Mouse (Mus musculus): Measurements from ENCODE around the gene Gm10945. TPM values are rescaled to one million over a fixed set of nuclear protein-coding genes. Genes with fewer than 3 reads are reported as not detected.

The Gm10945 gene
- polyA plus RNA-seq (2012; rRNA removed) (not detected in 2 replicates), polyA plus RNA-seq (2014; fragmentation: Nextera tagmentation; extraction: Ambion mirVana) (not detected in 2 replicates)

DNA sequence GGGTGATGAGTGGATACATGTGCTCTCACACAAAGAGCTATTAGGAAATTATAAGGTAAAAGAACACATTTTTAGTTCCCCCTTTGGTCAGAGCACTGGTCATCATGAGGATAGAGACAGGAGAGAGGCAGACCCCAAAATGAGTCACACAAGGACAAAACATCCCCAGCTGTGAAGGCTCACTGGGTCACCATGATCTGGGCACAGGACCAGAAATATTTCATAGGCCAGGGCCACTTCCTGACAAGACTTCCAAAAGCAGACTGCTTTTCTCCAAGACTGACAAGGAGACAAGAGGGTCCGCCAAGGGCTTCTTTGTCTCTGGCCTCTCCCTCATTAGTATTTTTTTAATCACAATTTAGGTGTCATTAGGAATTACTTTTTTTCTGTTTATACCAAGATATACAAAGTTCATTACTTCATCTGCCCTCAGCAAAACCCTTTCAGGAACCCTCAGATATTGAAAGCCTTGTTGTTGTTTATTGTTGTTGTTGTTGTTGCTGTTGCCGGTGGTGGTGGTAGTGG is at the start of gene Gm10945:
TSS of gene Gm10945 (minus strand) at position 475 of the 525 bp plus-strand sequence.
- H3K27ac ChIP-seq: no peak within 1 kb of the TSS
- DNase-seq (ENCODE audit: low read depth in 3 of 3, low spot score in 3 of 3): no peak

DNA sequence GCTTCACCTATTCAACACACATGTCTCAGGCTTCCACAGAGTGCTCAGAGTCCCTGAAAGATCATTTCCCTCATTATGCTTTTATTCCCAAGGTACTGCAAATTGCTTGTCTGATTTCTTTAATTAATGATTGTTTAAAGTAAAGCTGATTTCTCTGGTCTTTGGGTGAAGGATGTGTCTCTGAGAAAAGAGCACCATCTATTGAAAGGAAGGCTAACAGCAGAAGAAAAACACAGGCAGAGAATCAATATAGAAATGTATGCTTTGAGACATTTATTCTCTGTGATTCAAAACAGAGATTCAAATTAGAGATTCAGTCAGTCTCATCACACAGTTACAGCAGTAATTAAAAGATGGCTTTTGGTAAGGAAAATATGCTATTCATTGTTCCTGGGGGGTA is 28.7 kb upstream of the Gm10945 start:
- no peak overlapping the region for H3K4me2 ChIP-seq (ENCODE audit: low read depth)
- no peaks in the 10 kb centered on the region for H3K36me3 ChIP-seq (replicated peaks; ENCODE audit: control insufficient read depth, insufficient read depth, low read depth)
- H3K9me3 ChIP-seq (ENCODE audit: control insufficient read depth, low read length): no peaks in the 10 kb centered on the region
- DNase-seq (ENCODE audit: low read depth in 3 of 3, low spot score in 3 of 3): no peak
- no peak for ATAC-seq (ENCODE audit: insufficient read depth)
- no peak overlapping the region for H3K9ac ChIP-seq (replicated peaks)
- no peaks in the 10 kb centered on the region for H3K4me1 ChIP-seq (replicated peaks; ENCODE audit: control insufficient read depth in 2 of 2, insufficient read depth in 2 of 2, low read length in 1 of 2)
- no peaks in the 10 kb centered on the region for H3K27me3 ChIP-seq (ENCODE audit: control insufficient read depth, insufficient read depth, low read length)
- H3K27ac ChIP-seq: no peak overlapping the region
- H3K4me3 ChIP-seq (ENCODE audit: insufficient read depth in 1 of 2, low read depth in 2 of 2, low read length in 2 of 2): no peak overlapping the region
- no peak for TF ChIP-seq EP300 (IDR thresholded peaks at IDR 0.05; ENCODE audit: low read depth)
- TF ChIP-seq CTCF (IDR thresholded peaks at IDR 0.05; ENCODE audit: low read depth): no peak

More for the DNA sequence above, at the start of gene Gm10945:
- no peak within 1 kb of the TSS for H3K9ac ChIP-seq (replicated peaks)
- H3K4me3 ChIP-seq (ENCODE audit: insufficient read depth in 1 of 2, low read depth in 2 of 2, low read length in 2 of 2): no peak within 1 kb of the TSS
- H3K9me3 ChIP-seq (ENCODE audit: control insufficient read depth, low read length): no peaks in the 10 kb centered on the region
- no peaks in the 10 kb centered on the region for H3K27me3 ChIP-seq (ENCODE audit: control insufficient read depth, insufficient read depth, low read length)
- H3K4me1 ChIP-seq (replicated peaks; ENCODE audit: control insufficient read depth in 2 of 2, insufficient read depth in 2 of 2, low read length in 1 of 2): no peaks in the 10 kb centered on the region
- no peak within 1 kb of the TSS for H3K4me2 ChIP-seq (ENCODE audit: low read depth)
- TF ChIP-seq EP300 (IDR thresholded peaks at IDR 0.05; ENCODE audit: low read depth): no peak
- no peak for TF ChIP-seq CTCF (IDR thresholded peaks at IDR 0.05; ENCODE audit: low read depth)
- H3K36me3 ChIP-seq (replicated peaks; ENCODE audit: control insufficient read depth, insufficient read depth, low read depth): no peaks in the 10 kb centered on the region
- ATAC-seq (ENCODE audit: insufficient read depth): no peak
- WGBS (ENCODE audit: insufficient replicate concordance): 75% methylated on average over 2 of the region's 2 CpGs

DNA sequence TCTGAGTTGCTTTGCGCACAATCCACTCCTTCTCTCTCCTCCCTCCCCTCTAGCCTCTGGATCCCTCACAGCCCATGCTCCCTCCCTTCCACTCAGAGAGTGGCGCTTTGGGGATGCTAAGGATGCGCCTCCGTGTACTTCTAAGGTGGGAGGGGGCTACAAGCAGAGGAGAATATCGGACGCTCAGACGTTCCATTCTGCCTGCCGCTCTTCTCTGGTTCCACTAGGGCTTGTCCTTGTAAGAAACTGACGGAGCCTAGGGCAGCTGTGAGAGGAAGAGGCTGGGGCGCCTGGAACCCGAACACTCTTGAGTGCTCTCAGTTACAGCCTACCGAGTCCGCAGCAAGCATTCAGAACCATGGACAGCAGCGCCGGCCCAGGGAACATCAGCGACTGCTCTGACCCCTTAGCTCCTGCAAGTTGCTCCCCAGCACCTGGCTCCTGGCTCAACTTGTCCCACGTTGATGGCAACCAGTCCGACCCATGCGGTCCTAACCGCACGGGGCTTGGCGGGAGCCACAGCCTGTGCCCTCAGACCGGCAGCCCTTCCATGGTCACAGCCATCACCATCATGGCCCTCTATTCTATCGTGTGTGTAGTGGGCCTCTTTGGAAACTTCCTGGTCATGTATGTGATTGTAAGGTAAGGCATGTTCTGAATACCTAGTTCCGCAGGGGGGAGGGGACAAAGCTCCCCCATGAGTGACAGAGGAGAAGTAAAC is 27.1 kb upstream of the Gm10945 start:
- Histone ChIP-seq H3K27ac (no peak overlapping the region), H3K4me1 (replicated peaks; ENCODE audit: control insufficient read depth in 2 of 2, insufficient read depth in 2 of 2, low read length in 1 of 2) (no peaks in the 10 kb centered on the region), H3K9me3 (ENCODE audit: control insufficient read depth, low read length) (no peaks in the 10 kb centered on the region), H3K27me3 (ENCODE audit: control insufficient read depth, insufficient read depth, low read length) (no peaks in the 10 kb centered on the region), H3K4me2 (ENCODE audit: low read depth) (no peak overlapping the region), H3K4me3 (ENCODE audit: insufficient read depth in 1 of 2, low read depth in 2 of 2, low read length in 2 of 2) (no peak overlapping the region), H3K9ac (replicated peaks) (no peak overlapping the region), H3K36me3 (replicated peaks; ENCODE audit: control insufficient read depth, insufficient read depth, low read depth) (no peaks in the 10 kb centered on the region)
- no peak for TF ChIP-seq CTCF (IDR thresholded peaks at IDR 0.05; ENCODE audit: low read depth)
- no peak for TF ChIP-seq EP300 (IDR thresholded peaks at IDR 0.05; ENCODE audit: low read depth)
- no peak for DNase-seq (ENCODE audit: low read depth in 3 of 3, low spot score in 3 of 3)
- ATAC-seq (ENCODE audit: insufficient read depth): no peak
- 4% methylated on average over 25 of the region's 25 CpGs for whole genome bisulfite sequencing (ENCODE audit: insufficient replicate concordance)

DNA sequence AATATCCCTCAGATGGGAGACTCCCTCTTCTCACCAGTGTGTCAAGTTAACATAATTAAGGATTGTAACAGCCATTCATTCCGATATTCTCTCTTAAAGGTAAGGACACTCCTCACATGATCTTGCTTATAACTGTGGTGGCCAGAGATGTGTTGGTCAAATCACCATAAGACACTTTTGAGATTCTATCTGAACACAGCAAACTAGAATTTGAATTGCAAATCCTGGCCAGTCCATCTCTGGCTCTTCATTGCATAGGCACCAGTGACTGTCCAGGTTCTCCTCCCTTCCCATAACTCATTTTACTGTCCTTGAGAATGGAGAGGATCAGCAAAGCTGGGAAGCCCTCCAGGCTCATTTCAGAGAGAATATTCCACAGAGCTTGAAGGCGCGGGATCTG is 3.4 kb downstream of the Gm10945 start, which contains the start of gene Oprm1:
TSS of gene Oprm1 (plus strand) at position 301 of the 400 bp plus-strand sequence.
- no peak for DNase-seq (ENCODE audit: low read depth in 3 of 3, low spot score in 3 of 3)
- H3K27me3 ChIP-seq (ENCODE audit: control insufficient read depth, insufficient read depth, low read length): no peaks in the 10 kb centered on the region
- no peak within 1 kb of the TSS for H3K27ac ChIP-seq
- H3K36me3 ChIP-seq (replicated peaks; ENCODE audit: control insufficient read depth, insufficient read depth, low read depth): no peaks in the 10 kb centered on the region
- no peak within 1 kb of the TSS for H3K4me2 ChIP-seq (ENCODE audit: low read depth)
- no peaks in the 10 kb centered on the region for H3K4me1 ChIP-seq (replicated peaks; ENCODE audit: control insufficient read depth in 2 of 2, insufficient read depth in 2 of 2, low read length in 1 of 2)
- TF ChIP-seq CTCF (IDR thresholded peaks at IDR 0.05; ENCODE audit: low read depth) (no peak), EP300 (IDR thresholded peaks at IDR 0.05; ENCODE audit: low read depth) (no peak)
- no peaks in the 10 kb centered on the region for H3K9me3 ChIP-seq (ENCODE audit: control insufficient read depth, low read length)
- ATAC-seq (ENCODE audit: insufficient read depth): no peak
- 58% methylated on average over 3 of the region's 3 CpGs for WGBS (ENCODE audit: insufficient replicate concordance)
- H3K9ac ChIP-seq (replicated peaks): no peak within 1 kb of the TSS
- no peak within 1 kb of the TSS for H3K4me3 ChIP-seq (ENCODE audit: insufficient read depth in 1 of 2, low read depth in 2 of 2, low read length in 2 of 2)

DNA sequence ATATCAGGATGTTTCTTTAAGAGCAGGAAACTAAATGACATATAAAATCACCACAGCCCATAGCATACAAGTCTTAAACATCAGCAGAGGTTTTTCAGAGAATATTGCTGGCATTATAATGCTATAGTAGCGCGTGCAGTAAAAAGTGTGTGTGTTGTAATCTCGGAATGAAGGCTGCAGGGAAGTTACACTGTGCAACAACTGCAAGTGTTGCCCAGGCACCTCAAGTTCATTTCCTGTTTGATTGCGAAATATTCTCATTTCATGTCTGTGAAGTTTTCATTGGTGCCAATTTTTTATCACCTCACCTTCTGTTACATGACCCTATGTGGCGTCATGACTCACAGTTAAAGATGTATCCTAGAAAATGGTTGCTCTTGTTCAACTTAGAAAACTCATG is 8.2 kb downstream of the Gm10945 start:
- DNase-seq (ENCODE audit: low read depth in 3 of 3, low spot score in 3 of 3): no peak
- Histone ChIP-seq H3K9me3 (ENCODE audit: control insufficient read depth, low read length) (no peaks in the 10 kb centered on the region), H3K9ac (replicated peaks) (no peak overlapping the region), H3K36me3 (replicated peaks; ENCODE audit: control insufficient read depth, insufficient read depth, low read depth) (no peaks in the 10 kb centered on the region), H3K4me3 (ENCODE audit: insufficient read depth in 1 of 2, low read depth in 2 of 2, low read length in 2 of 2) (no peak overlapping the region), H3K27ac (no peak overlapping the region), H3K4me1 (replicated peaks; ENCODE audit: control insufficient read depth in 2 of 2, insufficient read depth in 2 of 2, low read length in 1 of 2) (no peaks in the 10 kb centered on the region), H3K4me2 (ENCODE audit: low read depth) (no peak overlapping the region), H3K27me3 (ENCODE audit: control insufficient read depth, insufficient read depth, low read length) (no peaks in the 10 kb centered on the region)
- WGBS (ENCODE audit: insufficient replicate concordance): 50% methylated on average over 5 of the region's 5 CpGs
- TF ChIP-seq CTCF (IDR thresholded peaks at IDR 0.05; ENCODE audit: low read depth) (no peak), EP300 (IDR thresholded peaks at IDR 0.05; ENCODE audit: low read depth) (no peak)
- ATAC-seq (ENCODE audit: insufficient read depth): no peak

Data from liver, embryonic 14.5 days (tissue).